Mouse (Mus musculus) spleen, adult 2 months (tissue): ENCODE data around the gene Rab22a. TPM values are rescaled to one million over a fixed set of nuclear protein-coding genes. Genes with fewer than 3 reads are reported as not detected.

Experiments used
- DNase-seq, 2 experiments: peaks; one replicate each; pipeline versions ENCODE4 v3.0.0 to v3.0.0-alpha.2; 2012 to 2021; ENCODE audit warnings: low spot score in 2 of 2, low read depth in 1 of 2
- H3K27ac ChIP-seq: fragments of 200-500 bp; 2 replicates; pipeline ENCODE4 v1.5.1; 2012; ENCODE audit warnings: low read length, inconsistent platforms; ENCODE audit not compliant: insufficient read depth
- H3K27me3 ChIP-seq: fragments of 200-500 bp; 2 replicates; pipeline ENCODE4 v1.6.1; 2012; ENCODE audit warnings: mild to moderate bottlenecking, moderate library complexity, low read length, inconsistent platforms; ENCODE audit not compliant: control insufficient read depth, insufficient read depth
- H3K36me3 ChIP-seq: fragments of 200-500 bp; 2 replicates; pipeline ENCODE4 v1.6.1; 2012; ENCODE audit warnings: mild to moderate bottlenecking, low read length, inconsistent platforms; ENCODE audit not compliant: control insufficient read depth, insufficient read depth
- H3K4me1 ChIP-seq: fragments of 200-500 bp; 2 replicates; pipeline ENCODE4 v1.6.1; 2011; ENCODE audit warnings: inconsistent platforms; ENCODE audit not compliant: control insufficient read depth, insufficient read depth, insufficient read length
- H3K4me3 ChIP-seq: fragments of 200-500 bp; 2 replicates; pipeline ENCODE4 v1.5.1; 2011; ENCODE audit warnings: mild to moderate bottlenecking, inconsistent platforms; ENCODE audit not compliant: insufficient read depth, insufficient read length; ENCODE audit errors: extremely low read depth
- CTCF ChIP-seq: fragments of 200-500 bp; IDR thresholded peaks from 2 replicates; pipeline ENCODE4 v1.5.1; 2011; ENCODE audit warnings: mild to moderate bottlenecking, inconsistent platforms; ENCODE audit not compliant: insufficient read depth, insufficient read length, insufficient replicate concordance; ENCODE audit errors: extremely low read depth
- POLR2A ChIP-seq: fragments of 200-500 bp; IDR thresholded peaks from 2 replicates; pipeline ENCODE4 v1.6.1; 2011; ENCODE audit warnings: low read depth, low read length, inconsistent platforms
- WGBS: fragments of 180-500 bp; shearing (Covaris S2); methylation state at CpG from one replicate; pipeline ENCODE4 v1.1.7; 2018; 5-methylcytosine and 5-hydroxymethylcytosine counted together
- polyA plus RNA-seq: library from polyadenylated mRNA; depleted of rRNA; stranded (reverse); fragments of >200 nt; gene quantifications from 2 replicates; pipeline ENCODE4 v1.2.3, GENCODE M21; 2012

The Rab22a gene
- polyA plus RNA-seq, 1 experiment = 18.7 TPM

DNA sequence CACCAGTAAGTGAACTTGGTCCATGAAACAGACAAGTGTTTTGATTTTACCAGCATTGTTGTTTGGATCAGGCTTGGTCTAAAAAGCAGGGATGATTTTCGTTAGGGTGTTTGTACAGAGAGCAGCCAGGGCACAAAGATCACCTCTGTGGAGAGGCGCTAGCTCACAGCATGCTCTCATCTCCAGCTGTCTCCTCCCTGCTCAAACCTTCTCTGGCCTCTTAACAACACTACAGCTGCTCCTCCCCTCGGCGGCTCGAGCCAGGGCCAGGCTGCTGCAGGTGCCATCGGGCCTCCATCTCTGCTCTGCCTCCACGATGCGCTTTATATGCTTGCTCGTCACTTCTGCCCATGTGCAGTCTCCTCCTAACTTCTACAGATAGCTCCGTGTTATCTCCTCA is 23.2 kb downstream of the Rab22a start:
- Histone ChIP-seq H3K4me3 (no peak overlapping the region), H3K27me3 (no peaks in the 10 kb centered on the region), H3K4me1 (peaks cover 11% of the 10 kb centered on the region; the same call in 1 of the 2 replicates), H3K27ac (no peak overlapping the region), H3K36me3 (peaks cover 3% of the 10 kb centered on the region)
- DNase-seq = no peak
- 88% methylated on average over 10 of the region's 10 CpGs for WGBS
- no peak for TF ChIP-seq POLR2A
- TF ChIP-seq CTCF = no peak

DNA sequence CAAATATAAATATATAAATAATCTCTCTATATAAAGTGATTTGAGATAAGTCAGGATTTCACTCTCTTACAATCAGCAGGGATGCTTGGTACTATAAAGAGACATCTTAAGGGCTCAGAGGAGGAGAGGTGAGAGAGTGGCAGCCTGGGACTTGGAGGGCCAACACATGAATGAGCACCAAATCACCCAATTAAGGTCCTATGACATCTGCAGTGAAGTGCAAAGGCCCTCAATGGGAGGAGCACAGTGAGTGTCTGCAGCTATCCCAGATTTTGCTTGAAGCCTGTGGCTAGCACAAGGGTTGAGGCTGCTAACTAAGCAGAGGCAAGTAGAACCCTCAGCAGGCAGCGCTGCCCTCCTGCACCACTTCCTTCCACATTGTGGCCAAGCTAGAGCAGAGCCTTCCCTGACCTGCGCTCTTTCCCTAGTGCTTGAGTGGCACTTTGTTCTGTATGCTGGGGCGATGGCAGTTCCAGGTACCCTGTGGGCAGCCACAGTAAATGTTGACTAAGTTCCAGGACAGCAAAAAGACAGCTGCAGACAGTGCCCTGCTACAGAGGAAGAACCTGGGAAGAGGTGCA is 26.3 kb downstream of the Rab22a start:
- no peak for TF ChIP-seq POLR2A
- no peak for TF ChIP-seq CTCF
- H3K4me1 ChIP-seq = peaks cover 2% of the 10 kb centered on the region; the same call in 1 of the 2 replicates
- H3K27ac ChIP-seq = no peak overlapping the region
- H3K27me3 ChIP-seq = no peaks in the 10 kb centered on the region
- WGBS = 37% methylated on average over 3 of the region's 3 CpGs
- no peak overlapping the region for H3K4me3 ChIP-seq
- H3K36me3 ChIP-seq = peaks cover 9% of the 10 kb centered on the region
- DNase-seq = no peak

DNA sequence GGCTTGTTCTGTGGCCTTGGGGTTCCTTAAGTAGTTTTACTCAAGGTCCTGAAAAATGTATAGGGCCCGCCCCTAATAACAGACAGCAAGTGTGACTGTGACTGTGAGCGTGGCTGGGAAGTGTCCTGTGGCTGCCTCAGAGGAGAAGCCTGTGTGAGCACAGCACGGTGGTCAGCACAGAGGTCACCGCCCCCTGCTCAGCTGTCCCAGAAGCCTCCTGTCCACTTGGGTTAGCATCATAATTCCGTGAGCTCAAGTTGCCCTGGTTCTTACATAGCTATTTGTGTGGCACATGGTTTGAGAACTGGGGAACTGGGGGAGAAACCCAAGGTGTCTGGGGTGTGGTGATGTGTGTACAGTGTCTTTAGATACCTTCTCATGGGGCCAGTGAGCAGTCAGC is 27.8 kb downstream of the Rab22a start:
- WGBS = 94% methylated on average over 5 of the region's 5 CpGs
- no peaks in the 10 kb centered on the region for H3K27me3 ChIP-seq
- no peak overlapping the region for H3K27ac ChIP-seq
- TF ChIP-seq CTCF = no peak
- no peak for TF ChIP-seq POLR2A
- peaks cover 2% of the 10 kb centered on the region; the same call in 1 of the 2 replicates for H3K4me1 ChIP-seq
- H3K4me3 ChIP-seq = no peak overlapping the region
- peaks cover 9% of the 10 kb centered on the region for H3K36me3 ChIP-seq
- DNase-seq = no peak

GRCm38 (mm10) chr2:173689835-173690234 is 30.3 kb downstream of the Rab22a start:
- H3K27ac ChIP-seq = no peak overlapping the region
- peaks cover 2% of the 10 kb centered on the region; the same call in 1 of the 2 replicates for H3K4me1 ChIP-seq
- no peak for TF ChIP-seq POLR2A
- TF ChIP-seq CTCF = no peak
- no peaks in the 10 kb centered on the region for H3K27me3 ChIP-seq
- peaks cover 8% of the 10 kb centered on the region for H3K36me3 ChIP-seq
- no peak overlapping the region for H3K4me3 ChIP-seq
- no peak for DNase-seq

DNA sequence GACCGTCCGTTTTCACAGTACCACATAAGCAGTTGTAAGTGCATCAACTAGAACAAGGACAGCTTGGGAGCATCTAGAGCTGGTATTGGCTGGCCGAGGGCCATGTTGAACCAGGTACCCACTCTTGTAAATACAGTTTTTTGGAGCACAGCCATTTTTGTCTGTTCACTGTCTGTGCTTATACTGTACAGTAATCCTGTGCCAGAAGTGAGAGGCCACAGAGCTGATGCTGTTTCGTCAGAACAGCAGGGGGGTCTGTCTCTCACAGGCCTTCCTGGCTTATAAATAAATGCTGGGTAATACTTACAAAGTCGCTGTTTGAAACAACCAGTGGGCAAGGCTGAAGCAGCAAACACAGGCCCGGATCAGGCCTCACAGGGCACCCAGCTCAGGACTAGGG is 32.2 kb downstream of the Rab22a start:
- Histone ChIP-seq H3K27me3 (no peaks in the 10 kb centered on the region), H3K27ac (no peak overlapping the region), H3K4me3 (no peak overlapping the region), H3K4me1 (no peaks in the 10 kb centered on the region), H3K36me3 (peaks cover 19% of the 10 kb centered on the region)
- DNase-seq = no peak
- WGBS = 95% methylated on average over 6 of the region's 6 CpGs
- TF ChIP-seq CTCF (no peak), POLR2A (no peak)

- WGBS = 84% methylated on average over 2 of the region's 2 CpGs
- TF ChIP-seq POLR2A (no peak), CTCF (no peak)
- peaks cover 23% of the 10 kb centered on the region for H3K36me3 ChIP-seq
- no peaks in the 10 kb centered on the region for H3K4me1 ChIP-seq
- no peak for DNase-seq
- H3K4me3 ChIP-seq = no peak overlapping the region
- no peaks in the 10 kb centered on the region for H3K27me3 ChIP-seq
- no peak overlapping the region for H3K27ac ChIP-seq
Measured at GRCm38 (mm10) chr2:173692693-173693092, 33.1 kb downstream of the Rab22a start.

GRCm38 (mm10) chr2:173698850-173699249 is 39.3 kb downstream of the Rab22a start:
- no peak overlapping the region for H3K27ac ChIP-seq
- DNase-seq = no peak
- H3K4me3 ChIP-seq = no peak overlapping the region
- no peaks in the 10 kb centered on the region for H3K4me1 ChIP-seq
- H3K36me3 ChIP-seq = peaks cover 42% of the 10 kb centered on the region
- 86% methylated on average over 3 of the region's 3 CpGs for WGBS
- no peak for TF ChIP-seq POLR2A
- no peak for TF ChIP-seq CTCF
- no peaks in the 10 kb centered on the region for H3K27me3 ChIP-seq
